Mouse (Mus musculus): ENCODE data around the gene Pbx1.

DNA sequence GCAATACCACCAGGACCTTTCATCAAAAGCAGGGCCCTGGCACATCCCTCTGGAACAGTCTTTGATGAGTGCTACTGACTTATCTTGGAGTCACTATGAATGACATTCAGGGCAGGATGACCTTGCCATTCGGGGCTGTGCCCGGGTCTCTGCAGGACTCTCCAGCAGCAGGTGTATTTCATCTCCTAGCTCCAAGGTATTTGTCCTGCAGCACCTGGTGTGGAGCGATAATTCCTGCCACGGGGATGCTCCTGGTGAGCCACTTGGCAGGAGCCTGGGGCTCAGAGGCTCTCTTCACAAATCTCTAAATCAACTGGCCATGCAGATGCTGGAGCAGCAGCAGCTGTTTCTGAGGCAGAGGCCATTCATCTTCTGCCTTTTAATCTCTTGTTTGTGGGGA is 340.4 kb downstream of the Pbx1 start:
- no peak for TF ChIP-seq CTCF (IDR thresholded peaks at IDR 0.05; ENCODE audit: control insufficient read depth, insufficient read depth, low read length)
- TF ChIP-seq POLR2A (IDR thresholded peaks at IDR 0.05; ENCODE audit: borderline replicate concordance, control insufficient read depth, low read depth, low read length) = no peak
